8 mouse cellular contexts compared by ENCODE assay signal in the genomic region with DNA sequence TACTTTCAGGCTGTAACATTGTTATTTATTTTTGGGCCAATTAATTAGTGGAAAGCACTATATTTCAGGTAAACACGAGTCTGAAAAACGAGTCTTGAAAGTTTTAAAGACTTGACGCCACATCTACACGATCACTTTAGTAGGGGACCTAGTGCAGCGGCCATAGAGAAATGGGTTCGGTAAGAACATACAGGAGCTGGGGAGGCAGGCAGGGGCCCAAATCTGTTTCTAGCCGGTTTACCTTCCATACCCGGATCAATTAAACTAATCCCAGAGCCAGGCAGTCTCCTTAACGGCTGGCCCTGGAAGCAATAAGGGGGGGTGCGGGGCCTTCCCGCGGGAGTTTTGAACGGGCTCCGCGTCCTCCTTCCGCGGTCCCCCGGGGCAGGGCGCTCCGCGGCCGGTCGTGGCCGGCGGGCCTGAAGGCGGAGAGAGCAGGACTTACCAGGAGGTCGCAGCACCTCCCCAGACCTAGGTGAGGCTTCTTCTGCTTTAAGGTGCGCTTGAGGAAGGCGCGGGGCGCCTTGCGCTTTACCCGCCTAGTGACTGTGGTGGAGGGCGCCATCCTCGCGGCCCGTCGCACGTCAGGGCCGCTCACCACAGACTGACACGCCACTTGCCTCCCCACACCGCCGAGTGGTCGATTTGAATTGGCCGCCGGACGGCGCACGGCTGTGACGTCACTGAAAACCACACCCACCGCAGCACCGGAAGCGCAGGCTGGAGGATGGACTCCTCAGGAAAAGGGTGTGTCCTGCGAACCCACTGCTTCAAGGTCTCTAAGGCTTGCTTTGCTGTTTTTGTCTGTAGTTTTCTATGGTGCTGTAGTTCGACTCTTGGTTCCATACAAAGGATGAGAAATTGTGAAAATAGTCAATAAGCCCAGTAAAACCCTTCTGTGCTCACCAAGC. TPM values are rescaled to one million over a fixed set of nuclear protein-coding genes. Genes with fewer than 3 reads are reported as not detected.
DNase-seq lines count a peak whose midpoint lies in the region; ATAC-seq and TF ChIP-seq lines count a peak whose summit lies in the region.

Gene Cenpw, minus strand, starts transcription at position 645 of the 911 bp plus-strand sequence.

- H3K4me2 ChIP-seq in kidney, embryonic 15.5 days = peak within 1 kb of the TSS; percentile 70

- DNase-seq in A20 (ENCODE audit: low read depth, low spot score) (peak; percentile 96), liver (peak; percentile 92)
- DNase-seq in heart, embryonic 10.5 days (ENCODE audit: low spot score) = peak; percentile 97
- DNase-seq in spleen, postnatal 4 days (ENCODE audit: low spot score in 2 of 2) = peak; percentile 92 to 95

- H3K4me3 ChIP-seq in bone marrow macrophage, adult 2 months (ENCODE audit: insufficient read depth, low read length) = peak within 1 kb of the TSS; percentile 95
- peak within 1 kb of the TSS; percentile 76 for H3K4me3 ChIP-seq in embryonic fibroblast, embryonic 13.5 days (ENCODE audit: insufficient read depth, low read length)
- H3K4me3 ChIP-seq in heart, embryonic 10.5 days = peak within 1 kb of the TSS; percentile 87
- H3K4me3 ChIP-seq in kidney, embryonic 15.5 days (replicated peaks) = peak within 1 kb of the TSS; percentile 92

- no peak for TF ChIP-seq CTCF in bone marrow macrophage, adult 2 months (IDR thresholded peaks at IDR 0.05; ENCODE audit: low read depth, low read length)
- TF ChIP-seq CTCF in embryonic fibroblast, embryonic 13.5 days (IDR thresholded peaks at IDR 0.05; ENCODE audit: borderline replicate concordance, insufficient read depth, low read length) = no peak

- H3K27me3 ChIP-seq in heart, embryonic 10.5 days (ENCODE audit: insufficient read depth, poor library complexity, severe bottlenecking) = no peaks in the 10 kb centered on the region
- no peaks in the 10 kb centered on the region for H3K27me3 ChIP-seq in kidney, embryonic 15.5 days

- H3K9me3 ChIP-seq in heart, embryonic 10.5 days = no peaks in the 10 kb centered on the region
- no peaks in the 10 kb centered on the region for H3K9me3 ChIP-seq in kidney, embryonic 15.5 days (replicated peaks)

- peak; percentile 100 for ATAC-seq in kidney, embryonic 15.5 days (replicated peaks; ENCODE audit: low FRiP score)
- peak; percentile 99 for ATAC-seq in monocyte, adult 5-6 weeks (replicated peaks; ENCODE audit: insufficient number of reproducible peaks, low FRiP score, low TSS enrichment, poor library complexity, severe bottlenecking)

- 0 out of 2 replicates have a peak, but pooled peaks have one; percentile 14 for TF ChIP-seq POLR2A in bone marrow macrophage, adult 2 months (IDR thresholded peaks at IDR 0.05; ENCODE audit: borderline replicate concordance, low read depth, low read length)
- peak; percentile 81 for TF ChIP-seq POLR2A in embryonic fibroblast, embryonic 13.5 days (IDR thresholded peaks at IDR 0.05; ENCODE audit: low read depth, low read length)

- peaks cover 3% of the 10 kb centered on the region for H3K4me1 ChIP-seq in bone marrow macrophage, adult 2 months (ENCODE audit: control insufficient read depth, insufficient read depth, low read length)
- H3K4me1 ChIP-seq in embryonic fibroblast, embryonic 13.5 days (ENCODE audit: control insufficient read depth, insufficient read depth, low read length) = no peaks in the 10 kb centered on the region
- H3K4me1 ChIP-seq in heart, embryonic 10.5 days = peaks cover 10% of the 10 kb centered on the region
- peaks cover 11% of the 10 kb centered on the region for H3K4me1 ChIP-seq in kidney, embryonic 15.5 days

- WGBS in heart, embryonic 10.5 days = 1% methylated on average over 55 of the region's 55 CpGs
- WGBS in kidney, embryonic 15.5 days = 2% methylated on average over 51 of the region's 55 CpGs

- H3K27ac ChIP-seq in bone marrow macrophage, adult 2 months (ENCODE audit: insufficient read depth, low read depth, low read length) = peak within 1 kb of the TSS; percentile 23; the same call in 1 of the 2 replicates
- H3K27ac ChIP-seq in embryonic fibroblast, embryonic 13.5 days (ENCODE audit: insufficient read depth, low read length) = no peak within 1 kb of the TSS
- peak within 1 kb of the TSS; percentile 92 for H3K27ac ChIP-seq in heart, embryonic 10.5 days
- peak within 1 kb of the TSS; percentile 71 for H3K27ac ChIP-seq in kidney, embryonic 15.5 days

- H3K9ac ChIP-seq in kidney, embryonic 15.5 days = peak within 1 kb of the TSS; percentile 86

- peaks cover 7% of the 10 kb centered on the region for H3K36me3 ChIP-seq in heart, embryonic 10.5 days
- H3K36me3 ChIP-seq in kidney, embryonic 15.5 days = peaks cover 3% of the 10 kb centered on the region; the same call in 1 of the 2 replicates

RNA-seq across cellular contexts. Expression of gene Cenpw, which starts in this region (rescaled TPM):
- polyA plus RNA-seq in bone marrow macrophage, adult 2 months (2012; ENCODE audit: insufficient read depth, insufficient read length, missing spikeins) = 5.0 and 5.2 TPM in 2 replicates
- polyA plus RNA-seq in embryonic fibroblast, embryonic 13.5 days (2011; ENCODE audit: insufficient read length, low read depth, missing spikeins) = 6.8 and 11.6 TPM in 2 replicates
- 52.3 and 59.3 TPM in 2 replicates for polyA plus RNA-seq in heart, embryonic 10.5 days (2016; fragmentation: Nextera tagmentation; extraction: Ambion mirVana)
- 64.1 and 68.4 TPM in 2 replicates for polyA plus RNA-seq in kidney, embryonic 15.5 days (2015; fragmentation: Nextera tagmentation; extraction: Ambion mirVana)
- total RNA-seq in monocyte, adult 5-6 weeks (2017) = 1.5 to 2.9 TPM (median 1.6 TPM) in 3 replicates
